Mouse (Mus musculus) forebrain, embryonic 16.5 days (tissue): ENCODE results near the gene Dusp27. TPM values are rescaled to one million over a fixed set of nuclear protein-coding genes. Genes with fewer than 3 reads are reported as not detected.

ENCODE experiments used
- ATAC-seq: fragments of 200-750 bp; cut with Nextera tagmentation; 2 replicates; pipeline ENCODE4 v1.8.0; 2017; ENCODE audit warnings: mild to moderate bottlenecking, moderate library complexity
- H3K27ac ChIP-seq: fragments of 300-500 bp; sonication (generic); 2 replicates; pipeline ENCODE4 v1.5.1; 2014; ENCODE audit warnings: low read length, control low read depth
- H3K27me3 ChIP-seq: fragments of 300-500 bp; sonication (generic); replicated peaks from 2 replicates; pipeline ENCODE4 v1.6.1; 2014; ENCODE audit warnings: low read length; ENCODE audit not compliant: control insufficient read depth, insufficient read depth
- H3K36me3 ChIP-seq: fragments of 300-500 bp; sonication (generic); 2 replicates; pipeline ENCODE4 v1.6.1; 2014; ENCODE audit not compliant: control insufficient read depth, insufficient read depth
- H3K4me1 ChIP-seq: fragments of 300-500 bp; sonication (generic); replicated peaks from 2 replicates; pipeline ENCODE4 v1.6.1; 2014; ENCODE audit warnings: low read length; ENCODE audit not compliant: control insufficient read depth, insufficient read depth
- H3K4me2 ChIP-seq: fragments of 300-500 bp; sonication (generic); 2 replicates; pipeline ENCODE4 v1.6.1; 2014; ENCODE audit warnings: mild to moderate bottlenecking, low read length, control low read depth
- H3K4me3 ChIP-seq: fragments of 300-500 bp; sonication (generic); replicated peaks from 2 replicates; pipeline ENCODE4 v1.5.1; 2014; ENCODE audit warnings: mild to moderate bottlenecking, low read length, control low read depth
- H3K9ac ChIP-seq: fragments of 300-500 bp; sonication (generic); replicated peaks from 2 replicates; pipeline ENCODE4 v1.6.1; 2014; ENCODE audit warnings: low read depth, low read length, control low read depth
- H3K9me3 ChIP-seq: fragments of 300-500 bp; sonication (generic); 2 replicates; pipeline ENCODE4 v1.6.1; 2016; ENCODE audit warnings: low read length; ENCODE audit not compliant: control insufficient read depth
- WGBS: fragments of 180-500 bp; shearing (Covaris S2); extraction: QIAGEN DNeasy Blood & Tissue Kit; methylation state at CpG from one replicate; pipeline ENCODE4 v1.1.7; 2014; 5-methylcytosine and 5-hydroxymethylcytosine counted together
- polyA plus RNA-seq: library from polyadenylated mRNA; unstranded; fragments of >200 nt; fragmentation: Nextera tagmentation; extraction: Ambion mirVana; gene quantifications from 2 replicates; pipeline ENCODE4 v1.2.1, GENCODE M21; 2015

Gene Dusp27
- polyA plus RNA-seq, 1 experiment from 2014 or later, result 1.1 TPM

- Histone ChIP-seq H3K27me3 (no peaks in the 10 kb centered on the region), H3K9ac (no peak overlapping the region), H3K27ac (no peak overlapping the region), H3K9me3 (no peaks in the 10 kb centered on the region), H3K4me1 (no peaks in the 10 kb centered on the region), H3K36me3 (no peaks in the 10 kb centered on the region), H3K4me3 (no peak overlapping the region), H3K4me2 (no peak overlapping the region)
- ATAC-seq, result no peak
- WGBS, result 92% methylated on average over 3 of the region's 3 CpGs
These were observed 33.3 kb downstream of the Dusp27 start for GRCm38 (mm10) chr1:166094462-166094861.

GRCm38 (mm10) chr1:166090306-166090705 is 37.4 kb downstream of the Dusp27 start:
- Histone ChIP-seq H3K27ac (no peak overlapping the region), H3K9me3 (no peaks in the 10 kb centered on the region), H3K27me3 (no peaks in the 10 kb centered on the region), H3K4me1 (no peaks in the 10 kb centered on the region), H3K4me2 (no peak overlapping the region), H3K36me3 (no peaks in the 10 kb centered on the region), H3K9ac (no peak overlapping the region), H3K4me3 (no peak overlapping the region)
- ATAC-seq, result no peak
- 94% methylated on average over 2 of the region's 2 CpGs for WGBS

- Histone ChIP-seq H3K4me3 (no peak overlapping the region), H3K9me3 (no peaks in the 10 kb centered on the region), H3K9ac (no peak overlapping the region), H3K4me2 (no peak overlapping the region), H3K4me1 (no peaks in the 10 kb centered on the region), H3K36me3 (no peaks in the 10 kb centered on the region), H3K27me3 (no peaks in the 10 kb centered on the region), H3K27ac (no peak overlapping the region)
- WGBS, result 75% methylated on average over 4 of the region's 4 CpGs
- no peak for ATAC-seq
These were observed 38.0 kb downstream of the Dusp27 start for GRCm38 (mm10) chr1:166089739-166090138.

- H3K9ac ChIP-seq, result no peak overlapping the region
- no peaks in the 10 kb centered on the region for H3K36me3 ChIP-seq
- ATAC-seq, result no peak
- H3K4me3 ChIP-seq, result no peak overlapping the region
- H3K27me3 ChIP-seq, result no peaks in the 10 kb centered on the region
- H3K4me1 ChIP-seq, result no peaks in the 10 kb centered on the region
- no peak overlapping the region for H3K27ac ChIP-seq
- H3K9me3 ChIP-seq, result no peaks in the 10 kb centered on the region
- 93% methylated on average over 3 of the region's 3 CpGs for WGBS
- no peak overlapping the region for H3K4me2 ChIP-seq
These were observed 38.4 kb downstream of the Dusp27 start for GRCm38 (mm10) chr1:166089337-166089736.

- 32% methylated on average over 19 of the region's 19 CpGs for WGBS
- H3K9me3 ChIP-seq, result no peaks in the 10 kb centered on the region
- 0 out of 2 replicates have a peak, but pooled peaks have one; percentile 26 for ATAC-seq
- H3K4me3 ChIP-seq, result no peak overlapping the region
- no peaks in the 10 kb centered on the region for H3K36me3 ChIP-seq
- no peaks in the 10 kb centered on the region for H3K4me1 ChIP-seq
- no peak overlapping the region for H3K4me2 ChIP-seq
- no peak overlapping the region for H3K27ac ChIP-seq
- H3K27me3 ChIP-seq, result no peaks in the 10 kb centered on the region
- no peak overlapping the region for H3K9ac ChIP-seq
These were observed 39.1 kb downstream of the Dusp27 start for GRCm38 (mm10) chr1:166088446-166089170.

- Histone ChIP-seq H3K4me3 (no peak overlapping the region), H3K27ac (no peak overlapping the region), H3K4me2 (no peak overlapping the region), H3K4me1 (no peaks in the 10 kb centered on the region), H3K36me3 (no peaks in the 10 kb centered on the region), H3K9me3 (no peaks in the 10 kb centered on the region), H3K27me3 (no peaks in the 10 kb centered on the region), H3K9ac (no peak overlapping the region)
- WGBS, result 73% methylated on average over 6 of the region's 6 CpGs
- ATAC-seq, result no peak
These were observed 50.5 kb downstream of the Dusp27 start for GRCm38 (mm10) chr1:166077052-166077735.

- no peaks in the 10 kb centered on the region for H3K4me1 ChIP-seq
- no peak overlapping the region for H3K27ac ChIP-seq
- ATAC-seq, result no peak
- no peak overlapping the region for H3K4me2 ChIP-seq
- no peak overlapping the region for H3K9ac ChIP-seq
- H3K36me3 ChIP-seq, result no peaks in the 10 kb centered on the region
- WGBS, result 95% methylated on average over 2 of the region's 2 CpGs
- no peak overlapping the region for H3K4me3 ChIP-seq
- no peaks in the 10 kb centered on the region for H3K27me3 ChIP-seq
- H3K9me3 ChIP-seq, result no peaks in the 10 kb centered on the region
These were observed 59.8 kb downstream of the Dusp27 start for GRCm38 (mm10) chr1:166067856-166068440.

GRCm38 (mm10) chr1:166063870-166064269 is 63.9 kb downstream of the Dusp27 start:
- no peak for ATAC-seq
- Histone ChIP-seq H3K9me3 (no peaks in the 10 kb centered on the region), H3K4me1 (no peaks in the 10 kb centered on the region), H3K4me2 (no peak overlapping the region), H3K9ac (no peak overlapping the region), H3K27me3 (no peaks in the 10 kb centered on the region), H3K36me3 (no peaks in the 10 kb centered on the region), H3K4me3 (no peak overlapping the region), H3K27ac (no peak overlapping the region)
- WGBS, result 97% methylated on average over 3 of the region's 3 CpGs

- no peaks in the 10 kb centered on the region for H3K4me1 ChIP-seq
- 66% methylated on average over 3 of the region's 3 CpGs for WGBS
- H3K9me3 ChIP-seq, result no peaks in the 10 kb centered on the region
- no peaks in the 10 kb centered on the region for H3K36me3 ChIP-seq
- H3K9ac ChIP-seq, result no peak overlapping the region
- no peak overlapping the region for H3K4me2 ChIP-seq
- no peak overlapping the region for H3K27ac ChIP-seq
- no peak overlapping the region for H3K4me3 ChIP-seq
- H3K27me3 ChIP-seq, result 0 out of 2 replicates have a peak, but pooled peaks cover 2% of the 10 kb centered on the region
- no peak for ATAC-seq
These were observed 66.2 kb downstream of the Dusp27 start for GRCm38 (mm10) chr1:166061532-166061931.
